Mouse (Mus musculus) thymus, postnatal 25 days (tissue): ENCODE data around the gene Krt31.

ENCODE experiments used
- DNase-seq: peaks from one replicate; pipeline ENCODE4 v3.0.0; 2022

Krt31 gene

GRCm38 (mm10) chr11:100004846-100005245, 45.5 kb downstream of the Krt31 start:
- peak; percentile 17 for DNase-seq

GRCm38 (mm10) chr11:99999091-99999490, 51.3 kb downstream of the Krt31 start:
- no peak for DNase-seq
